Mouse (Mus musculus): ENCODE results near the gene Hoxa1. TPM values are rescaled to one million over a fixed set of nuclear protein-coding genes. Genes with fewer than 3 reads are reported as not detected.

The Hoxa1 gene
- total RNA-seq, 2 experiments from 2014 or later, result not detected

DNA sequence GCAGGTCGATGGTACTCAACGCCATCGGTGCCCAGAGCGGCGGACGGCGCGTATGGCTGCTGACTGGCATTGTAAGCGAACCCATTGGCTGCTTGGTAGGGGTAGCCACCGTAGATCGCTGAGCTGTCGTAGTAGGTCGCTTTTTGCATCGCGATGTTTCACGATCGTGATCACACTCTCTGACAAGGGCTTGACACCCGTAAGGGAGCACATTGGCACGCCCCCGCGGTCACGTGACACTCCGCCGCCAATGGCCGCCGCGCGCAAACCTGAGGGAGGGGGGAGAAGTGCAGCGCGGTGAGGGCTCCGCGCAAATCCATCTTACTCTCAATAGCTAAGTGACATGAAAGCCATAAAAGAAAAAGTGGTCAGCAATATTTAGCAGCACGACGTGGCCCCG lies 14.4 kb upstream of the Hoxa1 start:
- no peak for DNase-seq (ENCODE audit: extremely low spot score in 1 of 2, low spot score in 1 of 2)

DNA sequence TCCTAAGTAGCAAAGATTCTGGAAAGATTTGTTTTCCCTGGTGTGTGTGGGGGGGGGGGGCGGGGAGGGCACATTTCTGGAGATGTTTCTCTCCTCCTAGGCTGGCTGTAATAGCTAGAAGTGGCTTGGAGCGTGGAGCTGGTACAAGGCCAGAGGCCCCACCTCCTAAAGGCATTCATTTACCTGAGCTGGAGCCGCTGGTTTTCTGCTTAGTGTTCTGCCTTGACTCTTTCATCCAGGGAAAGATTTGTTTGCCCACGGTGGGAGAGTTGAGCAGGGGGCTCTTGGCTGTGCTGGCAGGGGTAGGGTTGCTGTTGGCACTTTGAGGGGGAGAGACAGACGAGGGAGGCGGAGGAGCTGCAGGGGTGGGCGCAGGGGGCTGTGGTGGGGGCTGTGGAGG lies 13.8 kb upstream of the Hoxa1 start:
- DNase-seq (ENCODE audit: extremely low spot score in 1 of 2, low spot score in 1 of 2), result no peak

DNA sequence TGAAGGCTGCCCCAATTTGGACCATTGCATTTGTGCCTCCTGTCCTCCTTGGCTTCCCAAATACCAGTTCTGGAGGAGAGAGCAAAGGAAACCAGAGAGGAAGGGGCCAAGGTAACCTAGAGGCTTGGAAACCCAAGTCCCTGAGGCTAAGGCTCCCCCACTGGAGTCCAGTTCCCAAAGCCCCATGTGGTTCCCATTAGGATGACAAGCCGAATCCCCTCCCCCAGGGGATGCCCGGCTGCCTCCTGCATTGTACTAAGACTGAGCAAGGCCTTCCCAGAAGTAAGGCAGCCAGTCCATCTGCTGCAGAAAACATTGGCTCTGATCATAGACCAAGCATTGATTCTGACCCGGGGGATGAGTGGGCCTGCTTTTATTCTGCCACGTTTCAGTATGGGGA lies 13.2 kb upstream of the Hoxa1 start:
- DNase-seq (ENCODE audit: extremely low spot score in 1 of 2, low spot score in 1 of 2), result no peak

DNA sequence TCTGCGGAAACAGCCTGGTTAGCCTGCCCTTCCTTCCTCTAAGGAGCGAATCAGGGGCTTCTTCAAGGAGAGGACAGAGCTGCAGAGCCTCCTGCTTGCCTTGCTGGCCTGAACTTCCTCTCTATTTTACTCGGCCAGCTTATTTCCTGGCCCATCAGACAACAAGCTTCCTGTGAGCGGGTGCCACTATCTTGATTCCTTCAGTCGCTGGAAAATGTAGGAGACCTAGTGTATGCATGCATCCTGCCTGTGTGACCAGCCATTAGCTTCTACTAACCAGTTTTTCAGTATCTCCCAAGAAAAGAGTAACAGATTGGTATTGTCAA lies 12.7 kb upstream of the Hoxa1 start:
- no peak for DNase-seq (ENCODE audit: extremely low spot score in 1 of 2, low spot score in 1 of 2)

DNA sequence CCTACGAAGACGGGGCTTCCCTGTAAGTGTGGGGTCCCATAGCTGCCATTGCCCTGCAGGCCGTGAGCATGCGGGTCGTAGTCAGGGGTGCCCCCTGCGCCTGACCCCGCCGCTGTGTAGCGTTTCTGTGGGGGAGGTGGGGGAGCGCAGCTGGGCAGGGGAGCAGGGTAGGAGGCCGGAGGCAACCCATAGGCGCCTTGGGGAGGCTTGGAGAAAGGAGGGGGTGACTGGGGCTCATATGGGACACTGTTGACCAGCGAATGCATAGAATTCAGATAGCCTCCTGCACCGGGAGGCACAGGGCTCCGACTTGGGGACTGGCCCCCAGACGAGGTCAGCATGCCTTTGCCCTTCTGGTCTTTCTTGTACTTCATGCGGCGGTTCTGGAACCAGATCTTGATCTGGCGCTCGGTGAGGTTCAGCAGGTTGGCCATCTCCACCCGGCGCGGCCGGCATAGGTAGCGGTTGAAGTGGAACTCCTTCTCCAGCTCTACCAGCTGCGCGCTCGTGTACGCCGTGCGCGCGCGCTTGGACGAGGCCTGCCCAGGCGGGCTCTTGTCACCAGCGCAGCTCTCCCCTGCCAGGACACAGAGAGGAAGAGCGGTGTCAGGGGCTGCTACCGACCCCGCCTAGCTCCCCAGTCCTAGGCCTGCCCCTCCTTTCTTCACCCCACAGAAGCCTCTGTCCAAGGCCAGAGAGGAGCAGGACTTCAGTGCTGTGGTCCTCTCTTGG lies 12.2 kb upstream of the Hoxa1 start:
- DNase-seq (ENCODE audit: extremely low spot score in 1 of 2, low spot score in 1 of 2), result no peak

DNA sequence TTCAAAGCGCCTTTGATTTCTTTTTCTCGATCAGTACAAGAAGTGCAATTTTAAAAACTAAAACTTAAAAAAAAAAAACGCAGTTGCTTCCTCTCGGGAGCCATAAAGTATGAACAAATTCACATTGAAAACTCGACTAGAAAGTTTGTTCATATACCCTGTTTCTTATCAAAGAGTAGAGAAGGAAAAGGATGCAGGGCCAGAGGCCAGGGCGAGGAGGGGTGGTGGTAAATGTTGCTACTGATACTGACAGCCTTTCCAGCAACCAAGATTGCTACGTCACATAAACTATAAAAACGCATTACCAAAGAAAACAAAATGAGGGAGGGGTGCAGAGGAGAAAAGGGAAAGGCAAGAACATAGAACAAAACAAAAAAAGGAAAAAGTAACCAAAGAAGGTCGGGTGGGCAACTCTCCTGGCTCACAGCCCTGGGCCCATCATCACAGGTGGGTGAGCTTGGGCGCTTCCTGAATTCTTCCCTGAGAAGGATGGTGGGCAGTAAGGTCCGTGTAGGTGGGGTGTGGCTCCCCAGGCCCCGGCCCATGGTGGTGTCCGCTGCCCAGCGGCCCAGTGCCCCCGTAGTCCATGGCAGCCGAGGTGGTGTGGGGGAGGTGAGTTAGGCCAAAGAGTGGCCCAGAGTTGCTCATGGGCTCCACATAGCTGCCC lies 11.5 kb upstream of the Hoxa1 start:
- no peak for DNase-seq (ENCODE audit: extremely low spot score in 1 of 2, low spot score in 1 of 2)

DNA sequence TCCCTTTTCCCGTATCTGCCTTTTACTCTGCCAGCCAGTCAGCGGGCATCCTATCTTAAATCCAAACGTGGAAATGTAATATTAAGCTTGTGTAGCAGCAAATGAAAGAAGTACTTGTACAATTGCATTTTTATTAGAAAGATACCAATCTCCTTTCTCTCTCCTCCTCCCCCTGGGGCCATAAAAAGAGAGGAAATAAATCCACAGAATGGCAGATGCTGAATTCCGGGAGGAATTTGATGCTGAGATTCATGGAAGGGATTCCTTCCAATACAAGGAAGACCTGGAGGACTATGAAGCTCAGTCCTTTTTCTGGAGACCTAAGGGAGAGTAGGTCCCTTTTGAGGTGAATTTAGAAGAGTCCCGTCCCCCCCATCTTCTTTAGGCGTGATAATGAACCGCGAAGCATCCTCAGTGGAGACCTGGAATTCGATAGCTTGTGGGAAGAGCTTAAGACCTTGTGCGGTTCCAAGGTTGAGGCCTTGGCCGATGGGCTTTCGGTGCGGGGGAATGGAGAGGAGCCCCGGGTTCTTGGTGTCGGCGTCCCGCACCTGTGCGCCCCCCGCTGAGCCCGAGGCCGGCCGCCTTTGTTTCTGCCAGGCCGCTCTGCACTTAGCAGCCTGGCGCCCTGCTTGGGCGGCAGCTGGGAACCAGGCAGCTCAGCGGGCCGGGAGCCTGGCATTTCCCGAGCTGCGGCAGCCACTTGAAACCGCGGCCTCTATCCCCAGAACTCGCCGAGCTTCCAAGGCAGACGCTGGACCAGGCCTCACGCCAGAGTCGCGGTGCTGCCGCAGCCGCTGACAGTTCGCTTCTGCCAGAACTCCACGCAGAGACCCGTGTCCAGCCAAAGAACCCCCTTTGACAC lies 10.3 kb upstream of the Hoxa1 start:
- no peak for DNase-seq (ENCODE audit: extremely low spot score in 1 of 2, low spot score in 1 of 2)

DNA sequence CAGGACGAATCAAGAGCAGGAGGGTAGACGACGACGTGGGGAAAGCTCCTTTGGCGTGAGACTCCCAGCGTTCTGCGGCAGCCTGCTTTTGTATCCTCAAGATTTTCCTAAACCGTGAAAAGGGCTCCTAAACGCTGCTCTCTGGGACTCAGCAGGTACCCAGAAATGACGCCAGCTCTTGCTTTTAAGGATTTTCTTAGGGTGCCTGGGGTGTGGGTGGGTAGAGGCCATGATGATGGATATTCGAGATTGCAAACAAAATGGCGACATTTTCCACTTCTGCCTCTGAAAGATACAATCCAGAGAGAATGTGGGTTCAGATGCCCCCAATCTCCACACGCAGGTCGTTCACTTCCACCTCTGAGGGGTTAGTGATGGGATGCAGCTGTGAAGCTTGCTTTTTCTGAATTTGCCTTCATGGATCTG lies 9.6 kb upstream of the Hoxa1 start:
- no peak for DNase-seq (ENCODE audit: extremely low spot score in 1 of 2, low spot score in 1 of 2)

DNA sequence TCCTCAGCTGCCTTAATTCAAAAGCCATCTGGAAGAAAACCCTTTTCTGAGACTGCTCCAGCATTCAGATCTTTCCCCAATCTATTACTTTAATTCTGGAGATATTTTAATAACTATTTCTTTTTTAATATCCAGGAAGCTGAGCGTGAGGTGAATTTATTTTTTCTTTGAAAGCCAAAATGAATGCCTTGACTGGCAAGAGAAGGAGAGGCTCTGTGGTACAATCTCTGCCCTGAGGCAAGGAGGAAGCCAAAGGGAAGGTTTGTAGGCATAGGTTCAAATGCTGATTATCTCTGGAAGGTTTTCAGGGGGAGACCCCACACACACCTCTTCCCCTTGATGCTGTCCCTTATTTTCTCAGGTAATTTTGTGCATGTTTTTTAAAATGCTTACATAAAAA lies 9.1 kb upstream of the Hoxa1 start:
- DNase-seq (ENCODE audit: extremely low spot score in 1 of 2, low spot score in 1 of 2), result no peak

DNA sequence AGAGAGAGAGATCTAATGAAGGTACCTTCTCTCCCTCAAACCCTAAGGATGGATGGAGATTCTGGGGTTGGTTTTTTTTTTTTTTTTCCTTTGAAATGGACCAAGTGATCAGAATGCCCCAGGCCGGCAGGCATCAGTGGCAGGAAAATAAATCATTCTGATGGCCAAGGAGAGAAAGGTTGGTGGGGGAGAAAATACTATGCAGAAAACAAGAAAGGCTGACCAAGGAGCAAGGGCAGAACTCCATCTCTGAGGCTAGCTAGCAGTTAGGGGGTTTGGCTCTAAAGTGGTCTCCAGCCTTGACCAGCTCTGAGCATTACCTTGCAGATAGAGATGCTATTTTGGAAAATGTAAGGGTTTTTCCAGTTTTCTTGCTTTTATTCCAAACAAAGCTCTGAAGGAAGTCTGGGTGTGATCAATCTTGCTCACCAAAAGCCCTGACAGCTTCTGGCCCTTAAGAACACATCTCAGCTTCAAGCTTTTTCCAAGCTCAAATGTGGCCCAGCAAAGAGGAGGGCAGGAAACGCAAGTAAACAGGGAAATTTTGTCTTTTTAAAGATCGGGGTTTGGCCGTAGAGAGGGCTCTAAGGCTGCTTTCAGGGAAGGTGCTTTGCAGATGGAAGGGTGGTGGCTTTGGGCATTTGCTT lies 8.4 kb upstream of the Hoxa1 start:
- no peak for DNase-seq (ENCODE audit: extremely low spot score in 1 of 2, low spot score in 1 of 2)

DNA sequence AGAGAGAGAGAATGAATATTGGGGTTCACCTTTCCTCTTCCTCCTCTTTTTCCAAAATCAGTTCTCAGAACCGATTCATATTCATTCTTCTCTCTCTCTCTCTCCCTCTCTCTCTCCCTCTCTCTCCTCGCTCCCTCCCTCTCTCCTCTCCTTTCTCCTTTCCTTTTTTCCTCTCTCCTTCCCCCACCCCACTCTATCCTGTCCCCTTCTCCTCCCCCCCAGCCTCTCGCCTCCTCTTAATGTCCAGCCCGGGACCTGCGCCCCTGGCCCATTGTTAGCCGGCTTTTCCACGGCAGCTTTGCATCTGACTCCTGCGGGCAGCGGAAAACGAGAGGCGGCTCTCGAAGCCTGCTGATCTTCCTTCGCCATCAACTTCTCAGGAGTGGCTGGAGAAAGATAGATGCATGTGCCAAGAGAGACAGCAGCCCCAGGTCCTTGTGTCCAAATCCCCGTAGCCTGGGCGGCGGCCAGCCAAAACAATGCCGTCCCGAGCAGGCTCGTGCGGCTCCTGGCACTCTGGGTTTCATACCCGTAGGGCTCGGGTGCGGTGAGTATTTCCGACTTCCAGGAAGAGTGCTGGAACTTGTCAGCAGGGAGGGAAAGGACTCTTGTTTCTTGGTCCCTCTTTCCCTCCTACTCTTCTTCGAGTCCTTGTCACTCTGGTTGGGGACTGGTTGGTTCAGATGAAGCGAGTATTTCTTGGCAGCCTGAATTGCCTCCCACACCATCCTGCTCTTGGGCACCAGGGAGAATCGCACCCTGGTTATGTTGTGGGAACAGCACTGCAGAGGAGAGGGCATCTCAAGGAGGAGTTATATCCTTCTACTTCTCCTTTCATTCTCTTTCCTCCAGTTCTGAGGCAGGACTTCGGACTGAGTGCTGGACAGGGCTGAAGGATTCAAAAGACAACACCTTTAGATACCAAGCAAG lies 7.6 kb upstream of the Hoxa1 start:
- DNase-seq (ENCODE audit: extremely low spot score in 1 of 2, low spot score in 1 of 2), result no peak

DNA sequence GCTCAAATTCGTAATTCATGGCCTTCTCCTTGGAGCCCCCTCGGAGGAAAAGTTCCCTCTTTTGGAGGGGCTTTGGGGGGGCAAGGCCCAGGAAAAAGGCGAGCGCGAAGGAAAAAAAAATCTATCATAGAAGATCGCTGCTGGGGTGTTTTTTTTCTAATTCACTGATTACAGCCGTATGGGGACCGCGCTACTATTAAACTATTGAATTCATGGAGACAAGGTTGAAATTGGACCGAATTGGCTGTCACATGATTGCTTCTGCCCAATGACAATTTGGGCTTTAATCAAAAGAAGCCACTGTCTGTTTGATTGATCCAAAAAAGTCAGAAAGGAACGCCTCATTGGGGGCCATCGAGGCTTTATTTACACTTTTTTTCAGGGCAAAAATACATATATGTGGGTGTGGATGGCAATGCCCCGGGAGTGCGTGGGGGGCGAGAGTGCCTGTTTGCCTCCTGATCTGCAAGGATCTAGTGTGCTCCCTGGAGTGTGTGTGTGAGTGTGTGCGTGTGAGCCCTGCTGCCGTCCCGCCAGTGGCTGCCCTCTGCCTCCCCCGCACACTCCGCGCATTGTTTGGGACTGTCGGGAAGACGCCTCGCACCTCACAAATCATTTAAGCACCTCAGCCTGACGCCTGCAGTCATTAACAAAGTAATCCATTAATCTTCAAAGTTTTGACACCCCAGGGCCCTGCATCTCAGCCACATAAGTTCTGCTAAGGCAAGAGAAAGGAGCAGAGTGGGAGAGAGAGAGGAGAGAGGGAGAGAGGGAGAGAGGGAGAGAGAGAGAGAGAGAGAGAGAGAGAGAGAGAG lies 6.7 kb upstream of the Hoxa1 start, which contains the start of gene Hoxa2:
Gene Hoxa2, minus strand, starts transcription at position 206 of the 815 bp plus-strand sequence.
- no peak for DNase-seq (ENCODE audit: extremely low spot score in 1 of 2, low spot score in 1 of 2)

DNA sequence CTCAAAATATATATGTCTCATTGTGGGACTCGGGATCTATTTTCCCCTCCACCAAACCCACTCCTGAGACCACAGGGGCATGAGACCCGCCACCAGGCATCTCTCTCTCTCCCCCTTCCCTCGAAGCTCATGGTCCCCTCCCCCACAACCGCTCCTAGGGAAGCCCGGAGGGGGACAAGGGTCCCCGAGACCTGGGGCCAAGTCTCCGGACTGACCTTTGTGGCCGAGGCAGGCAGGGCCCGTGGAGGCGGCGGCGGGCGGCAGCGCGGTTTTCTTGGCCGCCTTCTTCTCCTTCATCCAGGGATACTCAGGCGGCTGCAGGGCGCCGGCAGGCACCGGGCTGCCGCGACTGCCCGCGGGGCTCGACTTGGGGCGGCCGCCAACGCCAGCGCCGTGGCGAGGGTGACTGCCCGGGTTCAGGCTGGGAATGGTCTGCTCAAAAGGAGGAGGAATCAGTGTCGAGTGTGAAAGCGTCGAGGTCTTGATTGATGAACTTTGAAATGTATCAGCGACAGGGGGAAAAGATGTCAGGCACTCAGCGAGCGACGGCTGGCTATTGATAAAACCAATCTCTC lies 6.0 kb upstream of the Hoxa1 start:
- no peak for DNase-seq (ENCODE audit: extremely low spot score in 1 of 2, low spot score in 1 of 2)

DNA sequence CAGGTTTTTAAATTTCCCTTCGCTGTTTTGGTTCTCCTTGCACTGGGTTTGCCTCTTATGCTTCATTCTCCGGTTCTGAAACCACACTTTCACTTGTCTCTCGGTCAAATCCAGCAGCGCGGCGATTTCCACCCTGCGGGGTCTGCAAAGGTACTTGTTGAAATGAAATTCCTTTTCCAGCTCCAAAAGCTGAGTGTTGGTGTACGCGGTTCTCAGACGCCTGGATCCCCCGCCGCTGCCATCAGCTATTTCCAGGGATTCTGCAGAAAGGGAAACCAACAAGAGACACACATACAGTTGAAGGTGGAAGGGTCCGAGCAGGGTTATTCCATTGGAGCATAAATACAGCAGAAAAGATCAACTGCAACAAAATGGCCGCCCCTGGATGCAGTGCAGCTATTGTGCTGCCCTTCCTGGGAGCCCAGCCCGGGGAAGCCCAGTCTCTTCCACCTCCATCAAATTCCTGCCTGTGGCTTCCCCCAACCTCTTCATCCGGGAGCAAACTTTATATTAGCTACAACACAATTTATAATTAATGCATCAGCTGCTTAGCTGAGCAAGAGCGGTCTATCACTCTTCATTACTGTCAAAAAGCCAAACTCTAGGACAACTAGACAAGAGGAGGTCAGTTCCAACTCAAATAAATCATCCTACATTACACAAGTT lies 5.4 kb upstream of the Hoxa1 start:
- no peak for DNase-seq (ENCODE audit: extremely low spot score in 1 of 2, low spot score in 1 of 2)

DNA sequence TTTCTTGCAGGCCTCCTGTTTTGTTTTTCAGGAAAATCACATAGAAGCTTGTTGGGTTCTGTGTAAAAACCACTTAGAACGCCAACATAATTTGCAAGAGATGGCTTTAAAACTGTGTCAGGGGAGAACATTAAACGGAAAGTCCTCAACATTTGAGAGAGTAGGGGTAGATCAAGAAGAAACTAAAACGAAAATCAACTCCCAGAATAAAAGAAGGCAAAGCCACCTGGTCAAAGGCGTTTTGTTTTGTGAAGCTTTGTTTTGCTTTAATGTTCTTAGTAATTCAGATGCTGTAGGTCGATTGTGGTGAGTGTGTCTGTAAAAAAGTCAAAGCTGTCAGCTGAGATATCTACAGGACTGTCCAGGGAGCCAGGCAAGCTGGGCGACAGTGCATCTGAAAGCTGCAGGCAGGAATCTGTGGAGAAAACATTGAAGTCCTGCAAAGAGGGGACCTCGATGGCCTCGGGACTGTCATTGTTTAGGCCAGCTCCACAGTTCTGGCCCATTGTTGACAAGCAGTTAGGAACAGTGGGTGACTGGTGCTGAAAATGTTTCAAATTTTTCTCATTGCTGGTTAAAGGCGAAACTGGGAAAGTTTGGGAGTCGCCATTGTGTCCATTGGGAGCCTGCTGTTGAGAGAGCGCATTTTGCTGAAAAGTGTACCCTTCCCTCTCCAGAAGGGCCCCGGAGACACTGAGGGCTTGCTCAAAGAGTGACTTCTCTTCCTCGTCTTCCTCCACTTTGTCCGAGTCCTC lies 4.7 kb upstream of the Hoxa1 start:
- no peak for DNase-seq (ENCODE audit: extremely low spot score in 1 of 2, low spot score in 1 of 2)

DNA sequence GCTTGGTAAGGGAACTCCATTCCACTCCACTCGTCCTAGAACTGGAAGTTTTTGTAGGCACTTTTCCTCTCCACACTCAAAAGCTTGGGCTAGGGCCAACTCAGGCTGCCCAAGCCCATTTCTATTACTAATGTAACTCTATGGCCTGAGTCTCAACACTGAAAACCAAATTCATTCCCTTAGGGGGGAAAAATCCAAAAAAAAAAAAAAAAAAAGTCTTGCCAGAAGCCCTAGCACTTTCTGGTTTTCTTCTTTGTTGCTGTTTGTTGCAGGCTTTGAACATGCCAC lies 3.9 kb upstream of the Hoxa1 start:
- no peak for DNase-seq (ENCODE audit: extremely low spot score in 1 of 2, low spot score in 1 of 2)

DNA sequence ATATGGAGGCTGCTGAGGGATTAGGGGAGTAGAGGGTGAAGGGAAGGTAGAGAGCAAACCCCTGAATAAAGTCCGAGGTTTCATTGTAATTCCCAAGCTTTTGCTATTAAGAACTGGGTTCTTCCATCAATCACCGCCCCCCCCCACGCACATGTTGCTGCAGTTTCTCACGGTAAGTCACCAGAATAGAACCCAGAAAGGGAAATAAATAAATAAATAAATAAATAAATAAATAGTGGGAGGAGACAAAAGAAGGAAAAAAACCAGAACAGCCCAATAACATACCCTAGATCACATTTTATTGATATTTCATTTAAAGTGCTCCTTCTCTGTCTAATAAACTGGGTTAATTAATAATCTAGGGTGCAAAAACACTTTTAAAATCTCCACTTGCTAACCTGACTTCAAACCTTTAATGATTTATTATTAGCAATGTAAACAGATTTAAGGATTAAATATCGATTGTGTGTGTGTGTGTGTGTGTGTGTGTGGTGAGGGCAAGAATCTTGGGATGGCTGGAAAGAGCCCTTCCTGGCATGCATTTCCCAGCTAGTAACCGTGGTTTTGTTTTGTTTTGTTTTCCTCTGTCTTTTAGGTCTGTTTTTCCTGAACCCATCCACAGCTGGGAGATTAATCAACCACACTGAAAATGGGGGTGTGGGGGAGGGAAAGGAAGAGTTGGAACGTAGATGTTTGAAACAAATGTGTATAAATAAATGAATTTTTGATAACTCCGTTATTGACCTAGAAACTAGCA lies 3.4 kb upstream of the Hoxa1 start:
- no peak for DNase-seq (ENCODE audit: extremely low spot score in 1 of 2, low spot score in 1 of 2)

All from layer of hippocampus, postnatal 25 days (tissue).